ENCODE assay signal across 8 mouse cellular contexts in genomic region chr11:106778589-106779387, GRCm38 (mm10). TPM values are rescaled to one million over a fixed set of nuclear protein-coding genes. Genes with fewer than 3 reads are reported as not detected.
DNase-seq lines count a peak whose midpoint lies in the region; ATAC-seq and TF ChIP-seq lines count a peak whose summit lies in the region.

No protein-coding gene starts in this region.

- peak; percentile 50 for DNase-seq in embryo, embryonic 10.5 days (ENCODE audit: low spot score)
- DNase-seq in embryo, embryonic 11 days: no peak
- DNase-seq in spleen, adult 2 months (ENCODE audit: low read depth in 1 of 2, low spot score in 2 of 2): no peak
- DNase-seq in spleen, postnatal 36 days (ENCODE audit: low spot score in 2 of 2): no peak
- no peak for DNase-seq in limb, embryonic 11.5 days (ENCODE audit: low spot score)
- no peak for DNase-seq in cerebellum, postnatal 25 days
- no peak for DNase-seq in adrenal gland, adult (ENCODE audit: inconsistent age in 2 of 2, low spot score in 1 of 2)

- no peak for TF ChIP-seq CTCF in spleen, adult 2 months (IDR thresholded peaks at IDR 0.05; ENCODE audit: extremely low read depth, insufficient read depth, insufficient read length, insufficient replicate concordance)
- TF ChIP-seq CTCF in olfactory bulb, adult 2 months (IDR thresholded peaks at IDR 0.05; ENCODE audit: insufficient read depth, low read depth, low read length): no peak

- peak overlapping the region; percentile 95 for H3K27ac ChIP-seq in spleen, adult 2 months (ENCODE audit: insufficient read depth, low read length)
- H3K27ac ChIP-seq in limb, embryonic 11.5 days (replicated peaks; ENCODE audit: low read depth, low read length): peak overlapping the region; percentile 87
- H3K27ac ChIP-seq in olfactory bulb, adult 2 months (ENCODE audit: insufficient read depth, low read depth, low read length): peak overlapping the region; percentile 63

- H3K4me3 ChIP-seq in spleen, adult 2 months (ENCODE audit: extremely low read depth, insufficient read depth, insufficient read length): peak overlapping the region; percentile 86
- peak overlapping the region; percentile 83 for H3K4me3 ChIP-seq in limb, embryonic 11.5 days (ENCODE audit: low read depth, low read length)
- H3K4me3 ChIP-seq in olfactory bulb, adult 2 months (ENCODE audit: insufficient read depth, low read depth, low read length): peak overlapping the region; percentile 69

- TF ChIP-seq POLR2A in spleen, adult 2 months (IDR thresholded peaks at IDR 0.05; ENCODE audit: low read depth, low read length): no peak
- no peak for TF ChIP-seq POLR2A in olfactory bulb, adult 2 months (IDR thresholded peaks at IDR 0.05; ENCODE audit: insufficient read depth, low read depth, low read length)

- under 1% methylated on average over 39 of the region's 39 CpGs for WGBS in spleen, adult 2 months
- WGBS in limb, embryonic 11.5 days: 2% methylated on average over 39 of the region's 39 CpGs
- WGBS in olfactory bulb, adult 2 months: 2% methylated on average over 39 of the region's 39 CpGs

- ATAC-seq in limb, embryonic 11.5 days (ENCODE audit: insufficient number of reproducible peaks, low FRiP score, low TSS enrichment, low read depth): peak; percentile 78

- peaks cover 39% of the 10 kb centered on the region for H3K36me3 ChIP-seq in spleen, adult 2 months (ENCODE audit: control insufficient read depth, insufficient read depth, low read length)
- H3K36me3 ChIP-seq in limb, embryonic 11.5 days (ENCODE audit: control insufficient read depth, insufficient read depth, low read length): peaks cover 21% of the 10 kb centered on the region

- no peaks in the 10 kb centered on the region for H3K4me1 ChIP-seq in spleen, adult 2 months (ENCODE audit: control insufficient read depth, insufficient read depth, insufficient read length)
- no peaks in the 10 kb centered on the region for H3K4me1 ChIP-seq in limb, embryonic 11.5 days (ENCODE audit: control insufficient read depth, insufficient read depth, low read length)
- no peaks in the 10 kb centered on the region for H3K4me1 ChIP-seq in olfactory bulb, adult 2 months (ENCODE audit: control insufficient read depth, insufficient read depth, low read length)

- H3K9me3 ChIP-seq in limb, embryonic 11.5 days (ENCODE audit: control insufficient read depth, low read length): no peaks in the 10 kb centered on the region

- H3K4me2 ChIP-seq in limb, embryonic 11.5 days (ENCODE audit: low read depth, severe bottlenecking): peak overlapping the region; percentile 78

- no peaks in the 10 kb centered on the region for H3K27me3 ChIP-seq in spleen, adult 2 months (ENCODE audit: control insufficient read depth, insufficient read depth, low read length)
- H3K27me3 ChIP-seq in limb, embryonic 11.5 days (ENCODE audit: control insufficient read depth, insufficient read depth, low read length): no peaks in the 10 kb centered on the region

- peak overlapping the region; percentile 88 for H3K9ac ChIP-seq in limb, embryonic 11.5 days (ENCODE audit: low read length)

RNA-seq across cellular contexts. Expression of gene Polg2, which starts 0.5 kb away (rescaled TPM):
- polyA plus RNA-seq in spleen, adult 2 months (2012; rRNA removed): 7.2 and 9.0 TPM in 2 replicates
- 11.3 and 11.4 TPM in 2 replicates for polyA plus RNA-seq in limb, embryonic 11.5 days (2014; fragmentation: Nextera tagmentation; extraction: Ambion mirVana)
- not detected in 2 replicates for polyA plus RNA-seq in olfactory bulb, adult 2 months (2012; ENCODE audit: insufficient read depth, insufficient read length, low replicate concordance, missing spikeins)

RNA-seq across cellular contexts. Expression of gene Ddx5, which starts 10.2 kb away (rescaled TPM):
- polyA plus RNA-seq in spleen, adult 2 months (2012; rRNA removed): 608 and 672 TPM in 2 replicates
- 501 and 510 TPM in 2 replicates for polyA plus RNA-seq in limb, embryonic 11.5 days (2014; fragmentation: Nextera tagmentation; extraction: Ambion mirVana)
- 601 and 983 TPM in 2 replicates for polyA plus RNA-seq in olfactory bulb, adult 2 months (2012; ENCODE audit: insufficient read depth, insufficient read length, low replicate concordance, missing spikeins)

RNA-seq across cellular contexts. Expression of gene Cep95, which starts 10.3 kb away (rescaled TPM):
- 2.0 and 2.1 TPM in 2 replicates for polyA plus RNA-seq in spleen, adult 2 months (2012; rRNA removed)
- 22.5 and 24.5 TPM in 2 replicates for polyA plus RNA-seq in limb, embryonic 11.5 days (2014; fragmentation: Nextera tagmentation; extraction: Ambion mirVana)
- polyA plus RNA-seq in olfactory bulb, adult 2 months (2012; ENCODE audit: insufficient read depth, insufficient read length, low replicate concordance, missing spikeins): not detected in 2 replicates

RNA-seq across cellular contexts. Expression of gene Milr1, which starts 27.8 kb away (rescaled TPM):
- 3.3 and 4.2 TPM in 2 replicates for polyA plus RNA-seq in spleen, adult 2 months (2012; rRNA removed)
- 0.89 and 1.4 TPM in 2 replicates for polyA plus RNA-seq in limb, embryonic 11.5 days (2014; fragmentation: Nextera tagmentation; extraction: Ambion mirVana)
- polyA plus RNA-seq in olfactory bulb, adult 2 months (2012; ENCODE audit: insufficient read depth, insufficient read length, low replicate concordance, missing spikeins): not detected in 2 replicates

RNA-seq across cellular contexts. Expression of gene Pecam1, which starts 28.4 kb away (rescaled TPM):
- polyA plus RNA-seq in spleen, adult 2 months (2012; rRNA removed): 40.3 and 43.5 TPM in 2 replicates
- 24.8 and 26.0 TPM in 2 replicates for polyA plus RNA-seq in limb, embryonic 11.5 days (2014; fragmentation: Nextera tagmentation; extraction: Ambion mirVana)
- polyA plus RNA-seq in olfactory bulb, adult 2 months (2012; ENCODE audit: insufficient read depth, insufficient read length, low replicate concordance, missing spikeins): not detected in 2 replicates
